Mouse (Mus musculus): ENCODE results near the gene Tenm2.

DNA sequence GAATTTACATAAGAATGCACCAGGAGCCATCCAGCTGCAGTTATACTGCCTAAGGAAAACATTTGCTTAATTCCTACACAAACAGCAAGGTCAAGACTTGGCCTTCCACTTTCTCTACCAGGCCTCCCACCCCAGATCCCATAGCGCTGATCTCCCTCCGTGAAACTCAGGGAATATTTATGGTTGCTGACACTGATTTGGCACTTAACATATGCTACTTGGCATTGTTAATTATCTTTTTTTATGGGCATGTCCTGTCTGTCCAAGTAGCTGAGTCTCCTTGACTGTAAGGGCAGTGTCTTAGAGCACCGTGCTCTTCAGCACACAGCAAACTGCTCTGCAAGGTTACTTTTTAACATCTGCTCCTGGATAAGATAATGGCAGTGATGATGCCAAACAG lies 238.1 kb downstream of the Tenm2 start:
- TF ChIP-seq CTCF (IDR thresholded peaks at IDR 0.05), result no peak
- no peak for TF ChIP-seq POLR2A (IDR thresholded peaks at IDR 0.05; ENCODE audit: insufficient read depth, low read depth, low read length)
